Mouse (Mus musculus) CH12.LX (cell line): Measurements from ENCODE around the gene Mon2.

Experiments used
- BHLHE40 ChIP-seq: IDR thresholded peaks from 2 replicates; pipeline ENCODE4 v1.6.1; 2011; ENCODE audit warnings: mild to moderate bottlenecking, low read depth, low read length, improper control_type of control experiment
- CHD2 ChIP-seq: IDR thresholded peaks from 2 replicates; pipeline ENCODE4 v1.6.1; 2011; ENCODE audit warnings: low read length, improper control_type of control experiment
- CTCF ChIP-seq, 2 experiments: IDR thresholded peaks in 1 of 2; conservative IDR thresholded peaks in 1 of 2; 2 replicates each; pipeline ENCODE4 v1.5.1; 2011 to 2012; ENCODE audit warnings: low read depth in 2 of 2, low read length in 2 of 2, improper control_type of control experiment in 1 of 2, inconsistent platforms in 1 of 2, mild to moderate bottlenecking in 1 of 2, moderate library complexity in 1 of 2
- EP300 ChIP-seq: IDR thresholded peaks from 2 replicates; pipeline ENCODE4 v1.6.1; 2011; ENCODE audit warnings: low read length, improper control_type of control experiment
- HCFC1 ChIP-seq: IDR thresholded peaks from 2 replicates; pipeline ENCODE4 v1.6.1; 2012; ENCODE audit warnings: low read depth, mild to moderate bottlenecking, inconsistent platforms, low read length, improper control_type of control experiment
- MAX ChIP-seq: IDR thresholded peaks from 2 replicates; pipeline ENCODE4 v1.6.1; 2011; ENCODE audit warnings: low read length, improper control_type of control experiment
- NRF1 ChIP-seq: IDR thresholded peaks from 2 replicates; pipeline ENCODE4 v1.6.1; 2014; ENCODE audit warnings: low read depth, mild to moderate bottlenecking, inconsistent platforms, low read length, improper control_type of control experiment, moderate library complexity
- POLR2A ChIP-seq: IDR thresholded peaks from 2 replicates; pipeline ENCODE4 v1.6.1; 2011; ENCODE audit warnings: low read depth, mild to moderate bottlenecking, improper control_type of control experiment, low read length
- POLR2AphosphoS2 ChIP-seq: IDR thresholded peaks from 2 replicates; pipeline ENCODE4 v1.6.1; 2011; ENCODE audit warnings: low read depth, low read length, improper control_type of control experiment
- SIN3A ChIP-seq: IDR thresholded peaks from 2 replicates; pipeline ENCODE4 v1.6.1; 2012; ENCODE audit warnings: low read length, improper control_type of control experiment, inconsistent platforms
- ZKSCAN1 ChIP-seq: IDR thresholded peaks from 2 replicates; pipeline ENCODE4 v1.6.1; 2012; ENCODE audit warnings: low read depth, inconsistent platforms, low read length, improper control_type of control experiment, borderline replicate concordance
- ZMIZ1 ChIP-seq: IDR thresholded peaks from 2 replicates; pipeline ENCODE4 v1.6.1; 2012; ENCODE audit warnings: low read depth, mild to moderate bottlenecking, inconsistent platforms, low read length, improper control_type of control experiment

GRCm38 (mm10) chr10:122970188-122970587 is 106.1 kb downstream of the Mon2 start:
- TF ChIP-seq ZMIZ1: no peak
- no peak for TF ChIP-seq NRF1
- TF ChIP-seq CHD2: no peak
- TF ChIP-seq HCFC1: no peak
- no peak for TF ChIP-seq BHLHE40
- no peak for TF ChIP-seq POLR2AphosphoS2
- no peak for TF ChIP-seq EP300
- no peak for TF ChIP-seq CTCF (conservative IDR thresholded peaks at IDR 0.05 in 1 of 2, IDR thresholded peaks at IDR 0.05 in 1 of 2; ENCODE audit: low read depth in 2 of 2, low read length in 2 of 2)
- TF ChIP-seq MAX: no peak
- no peak for TF ChIP-seq POLR2A
- no peak for TF ChIP-seq ZKSCAN1
- no peak for TF ChIP-seq SIN3A
